ENCODE assay signal across 12 mouse cellular contexts in the genomic region with DNA sequence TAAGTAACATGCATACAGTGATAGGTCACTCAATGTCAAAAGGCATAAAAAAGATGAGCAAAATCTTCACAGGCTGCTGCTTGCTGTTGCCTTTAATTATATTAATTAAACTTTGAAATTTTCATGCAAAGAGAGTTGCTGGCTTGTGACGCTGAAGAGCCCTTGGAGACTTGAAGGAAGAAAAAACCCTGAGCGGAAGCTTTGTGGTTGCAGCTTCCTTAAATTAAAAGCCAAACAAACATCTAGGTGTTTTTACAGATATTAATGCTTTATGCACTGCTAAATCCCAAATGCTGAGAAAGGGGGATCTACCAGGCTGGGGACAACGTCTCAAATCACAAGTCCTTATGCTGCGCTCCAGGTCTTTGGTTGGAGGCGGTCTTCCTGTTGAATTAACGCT.
"Had no signal": no experiment of that assay in that cellular context is flagged by ENCODE, and none has a peak within 500 bp of the region (broad histone marks: within the 10 kb centered on the region; RNA-seq: fewer than 3 reads in every experiment).

No protein-coding gene starts in this region.

- ATAC-seq: intestine, embryonic 15.5 days; liver, postnatal 0 days; midbrain, embryonic 13.5 days had no signal

- DNase-seq: kidney, adult 8-10 months; kidney, postnatal 36 days; layer of hippocampus, adult 9-11 months; layer of hippocampus, postnatal 36 days; liver; liver, embryonic 13.5 days; liver, postnatal 0 days; lung, postnatal 14 days; right cerebral cortex, postnatal 14 days; thymus, postnatal 4 days had no signal
